Mouse (Mus musculus) kidney, embryonic 16.5 days (tissue): ENCODE results near the gene Trp53. TPM values are rescaled to one million over a fixed set of nuclear protein-coding genes. Genes with fewer than 3 reads are reported as not detected.
A peak's percentile ranks its signal among the peaks of the same experiment; 100 is the strongest.

ENCODE experiments used
- ATAC-seq: fragments of 200-750 bp; cut with Nextera tagmentation; 2 replicates; pipeline ENCODE4 v1.8.0; 2017; ENCODE audit warnings: moderate TSS enrichment; ENCODE audit not compliant: low FRiP score, low TSS enrichment
- H3K27ac ChIP-seq: fragments of 300-500 bp; sonication (generic); 2 replicates; pipeline ENCODE4 v1.5.1; 2014; ENCODE audit warnings: low read length
- H3K27me3 ChIP-seq: fragments of 300-500 bp; sonication (generic); 2 replicates; pipeline ENCODE4 v1.6.1; 2014; ENCODE audit warnings: low read length, control low read depth, mixed read lengths; ENCODE audit not compliant: insufficient read depth
- H3K36me3 ChIP-seq: fragments of 300-500 bp; sonication (generic); 2 replicates; pipeline ENCODE4 v1.6.1; 2014; ENCODE audit warnings: low read length, control low read depth, mixed read lengths; ENCODE audit not compliant: insufficient read depth
- H3K4me1 ChIP-seq: fragments of 300-500 bp; sonication (generic); 2 replicates; pipeline ENCODE4 v1.6.1; 2014; ENCODE audit warnings: low read length, control low read depth, mixed read lengths; ENCODE audit not compliant: insufficient read depth
- H3K4me2 ChIP-seq: fragments of 300-500 bp; sonication (generic); replicated peaks from 2 replicates; pipeline ENCODE4 v1.6.1; 2014; ENCODE audit warnings: low read depth, low read length
- H3K4me3 ChIP-seq: fragments of 300-500 bp; sonication (generic); 2 replicates; pipeline ENCODE4 v1.5.1; 2014; ENCODE audit warnings: mild to moderate bottlenecking, low read length
- H3K9ac ChIP-seq: fragments of 300-500 bp; sonication (generic); replicated peaks from 2 replicates; pipeline ENCODE4 v1.6.1; 2014; ENCODE audit warnings: low read length
- H3K9me3 ChIP-seq: fragments of 300-500 bp; sonication (generic); 2 replicates; pipeline ENCODE4 v1.6.1; 2016; ENCODE audit warnings: low read length, control low read depth
- WGBS: fragments of 180-500 bp; shearing (Covaris S2); extraction: QIAGEN DNeasy Blood & Tissue Kit; methylation state at CpG from one replicate; pipeline ENCODE4 v1.1.7; 2014; 5-methylcytosine and 5-hydroxymethylcytosine counted together
- polyA plus RNA-seq: library from polyadenylated mRNA; unstranded; fragments of >200 nt; fragmentation: Nextera tagmentation; extraction: Ambion mirVana; gene quantifications from 2 replicates; pipeline ENCODE4 v1.2.1, GENCODE M21; 2015

Gene Trp53
- polyA plus RNA-seq, 1 experiment from 2014 or later, result 191 TPM

DNA sequence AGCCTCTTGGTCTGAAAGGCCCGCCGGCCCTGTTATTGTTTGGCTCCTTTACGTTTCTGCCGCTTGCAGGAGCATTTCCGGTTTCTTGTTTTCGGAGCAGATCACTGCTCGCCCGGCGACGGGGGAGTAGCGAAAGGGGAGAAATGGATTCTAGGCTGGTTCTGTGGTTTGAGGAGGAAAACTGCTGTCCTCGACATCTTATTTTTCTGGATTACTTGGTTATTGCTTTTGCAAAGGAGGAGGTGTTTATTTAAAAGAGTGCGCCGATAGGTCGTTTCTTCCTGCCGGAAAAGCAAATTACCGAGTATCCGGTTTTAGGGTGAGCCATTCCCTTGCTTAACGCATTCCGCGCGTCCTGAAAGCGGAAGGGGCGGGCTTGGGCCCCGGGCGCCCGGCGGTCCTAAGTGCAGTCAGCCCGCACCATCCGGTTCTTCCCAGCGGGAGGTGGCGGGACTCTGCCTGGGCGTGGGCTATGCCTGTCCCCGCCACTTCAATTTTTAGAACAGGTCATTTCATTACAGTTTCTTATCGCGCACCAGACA, 1.1 kb downstream of the Trp53 start:
- Histone ChIP-seq H3K27ac (peak overlapping the region; percentile 99), H3K36me3 (peaks cover 10% of the 10 kb centered on the region; the same call in 1 of the 2 replicates), H3K9me3 (no peaks in the 10 kb centered on the region), H3K4me2 (peak overlapping the region; percentile 77), H3K4me3 (peak overlapping the region; percentile 94), H3K27me3 (no peaks in the 10 kb centered on the region), H3K4me1 (peaks cover 25% of the 10 kb centered on the region), H3K9ac (peak overlapping the region; percentile 79)
- 0% methylated on average over 36 of the region's 36 CpGs for WGBS
- peak; percentile 87 for ATAC-seq

DNA sequence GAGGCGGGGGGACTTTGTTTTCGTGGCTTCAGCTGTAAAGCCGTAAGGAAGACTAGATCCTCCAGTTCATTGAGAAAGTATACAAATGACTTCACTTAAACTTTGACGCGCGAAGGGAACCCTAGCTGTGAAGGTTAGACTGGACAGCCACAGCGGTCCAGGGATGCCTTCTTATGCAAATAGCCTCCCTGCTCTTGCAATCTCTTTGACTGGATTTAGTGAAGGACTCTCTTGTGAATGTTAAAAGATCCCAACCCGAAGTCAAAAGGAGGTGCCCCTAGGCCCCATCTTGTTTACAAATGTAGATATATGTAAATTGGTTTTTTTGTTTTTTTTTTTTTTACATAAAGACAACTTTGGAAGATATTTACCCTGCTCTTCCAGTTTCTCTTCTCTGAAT, 1.7 kb downstream of the Trp53 start:
- ATAC-seq, result no peak
- Histone ChIP-seq H3K27me3 (no peaks in the 10 kb centered on the region), H3K4me1 (peaks cover 25% of the 10 kb centered on the region), H3K36me3 (peaks cover 13% of the 10 kb centered on the region; the same call in 1 of the 2 replicates), H3K4me2 (peak overlapping the region; percentile 77), H3K9me3 (no peaks in the 10 kb centered on the region), H3K27ac (peak overlapping the region; percentile 99), H3K9ac (peak overlapping the region; percentile 79), H3K4me3 (peak overlapping the region; percentile 94)
- WGBS, result under 1% methylated on average over 8 of the region's 8 CpGs

DNA sequence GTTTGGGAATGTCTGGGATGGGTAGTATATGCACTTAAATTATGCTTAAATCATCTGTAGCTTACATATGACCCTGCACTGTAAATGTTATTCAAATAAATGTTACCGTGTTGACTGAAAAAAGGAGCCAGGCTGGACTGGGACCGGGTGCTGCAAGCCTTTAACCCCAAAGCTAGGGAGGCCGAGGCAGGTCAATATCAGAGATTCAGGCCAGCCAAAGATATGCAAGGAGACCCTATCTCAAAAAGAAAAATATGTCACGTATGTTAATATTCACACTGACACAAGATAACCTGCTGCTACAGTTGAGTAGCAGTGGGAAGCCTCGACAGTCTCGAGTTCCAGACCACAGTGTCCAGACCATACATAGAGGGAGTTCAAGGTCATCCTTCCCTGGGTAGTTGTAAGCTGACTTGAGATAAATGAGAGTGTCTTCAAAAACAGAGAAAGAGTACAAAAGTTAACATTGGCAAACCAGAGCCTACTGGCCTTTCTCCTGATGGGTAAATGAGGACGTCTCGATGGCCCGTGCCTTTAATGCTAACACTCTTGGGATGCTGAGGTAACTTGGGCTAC, 2.2 kb downstream of the Trp53 start:
- H3K27me3 ChIP-seq, result no peaks in the 10 kb centered on the region
- no peak for ATAC-seq
- H3K4me1 ChIP-seq, result peaks cover 25% of the 10 kb centered on the region
- peak overlapping the region; percentile 77 for H3K4me2 ChIP-seq
- H3K36me3 ChIP-seq, result peaks cover 18% of the 10 kb centered on the region
- H3K4me3 ChIP-seq, result peak overlapping the region; percentile 94; the same call in 1 of the 2 replicates
- H3K9ac ChIP-seq, result peak overlapping the region; percentile 7; the same call in 1 of the 2 replicates
- H3K27ac ChIP-seq, result no peak overlapping the region
- WGBS, result 63% methylated on average over 9 of the region's 9 CpGs
- H3K9me3 ChIP-seq, result no peaks in the 10 kb centered on the region

DNA sequence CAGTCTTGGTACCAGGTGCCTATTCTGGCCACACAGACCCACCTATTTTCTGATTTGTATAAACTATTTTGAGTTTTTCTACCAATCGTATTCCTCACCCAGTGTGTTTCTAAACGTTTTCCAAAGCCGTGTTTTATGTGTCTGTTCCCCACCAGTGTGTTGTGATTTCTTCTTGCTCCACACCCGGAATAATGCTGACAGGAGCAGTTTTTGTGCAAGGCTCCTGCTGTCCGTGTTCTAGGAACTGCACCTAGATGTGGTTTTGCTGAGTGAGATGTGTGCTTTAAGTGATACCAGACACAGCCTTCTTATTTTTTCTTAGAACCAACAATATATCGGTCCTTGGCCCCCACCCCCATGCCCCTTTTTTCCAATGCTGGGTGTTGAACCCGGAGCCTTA, 3.8 kb downstream of the Trp53 start:
- Histone ChIP-seq H3K4me1 (peaks cover 11% of the 10 kb centered on the region), H3K27ac (no peak overlapping the region), H3K27me3 (no peaks in the 10 kb centered on the region), H3K9ac (no peak overlapping the region), H3K9me3 (no peaks in the 10 kb centered on the region), H3K4me3 (no peak overlapping the region), H3K4me2 (no peak overlapping the region), H3K36me3 (peaks cover 35% of the 10 kb centered on the region)
- WGBS, result 79% methylated on average over 7 of the region's 7 CpGs
- ATAC-seq, result no peak

DNA sequence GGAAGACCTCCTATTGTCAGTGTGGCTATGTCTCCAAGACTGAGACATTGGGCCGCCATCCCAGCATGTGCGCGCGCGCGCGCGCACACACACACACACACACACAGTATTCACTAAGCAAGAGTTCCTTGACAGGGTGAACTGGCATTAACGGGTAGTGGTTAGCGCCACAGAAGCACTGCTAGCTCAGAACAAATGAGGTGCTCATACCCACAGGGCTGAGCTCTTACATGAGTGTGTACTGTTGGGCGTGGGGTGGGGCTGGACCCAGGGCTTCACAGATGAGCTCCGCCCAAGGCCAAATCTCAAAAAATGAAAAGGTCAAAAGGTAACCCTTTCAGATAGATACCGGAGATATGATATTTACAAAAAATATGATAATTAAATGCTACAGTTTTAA, 4.8 kb downstream of the Trp53 start:
- Histone ChIP-seq H3K9ac (no peak overlapping the region), H3K27me3 (no peaks in the 10 kb centered on the region), H3K4me3 (no peak overlapping the region), H3K27ac (no peak overlapping the region), H3K4me2 (no peak overlapping the region), H3K9me3 (no peaks in the 10 kb centered on the region), H3K36me3 (peaks cover 44% of the 10 kb centered on the region), H3K4me1 (peaks cover 11% of the 10 kb centered on the region)
- ATAC-seq, result no peak
- 97% methylated on average over 13 of the region's 13 CpGs for WGBS

DNA sequence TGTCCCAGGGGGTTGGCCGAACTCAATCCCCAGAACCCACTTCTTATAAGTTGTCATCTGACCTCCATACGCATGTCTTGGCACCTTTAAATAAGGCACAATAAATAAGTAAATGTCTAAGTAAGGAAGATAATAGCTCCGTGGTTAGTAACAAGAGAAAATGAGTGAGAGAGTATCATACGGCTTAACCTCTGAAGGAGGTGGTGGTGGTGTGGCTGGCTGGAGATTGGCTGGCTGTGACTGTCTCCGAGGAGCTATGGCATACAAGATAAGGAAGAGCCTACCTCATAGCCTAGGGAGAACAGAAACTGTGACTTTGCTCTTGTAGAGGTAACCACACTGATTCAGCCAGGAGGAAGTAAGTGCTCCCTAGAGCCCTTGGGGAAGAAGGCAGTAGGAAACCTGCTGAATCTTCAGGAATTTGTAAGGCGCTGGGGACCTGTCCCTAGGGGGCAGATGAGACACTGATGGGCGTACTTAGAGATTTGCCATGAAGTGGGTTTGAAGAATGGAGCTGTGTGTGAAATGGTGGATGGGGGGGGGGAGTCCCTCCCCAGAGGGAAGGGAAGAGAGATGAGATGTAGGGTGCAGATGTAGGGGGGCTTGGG, 5.7 kb downstream of the Trp53 start:
- H3K4me3 ChIP-seq, result no peak overlapping the region
- no peak overlapping the region for H3K27ac ChIP-seq
- no peaks in the 10 kb centered on the region for H3K27me3 ChIP-seq
- H3K9ac ChIP-seq, result no peak overlapping the region
- WGBS, result 81% methylated on average over 7 of the region's 7 CpGs
- H3K9me3 ChIP-seq, result no peaks in the 10 kb centered on the region
- no peak overlapping the region for H3K4me2 ChIP-seq
- peaks cover 53% of the 10 kb centered on the region for H3K36me3 ChIP-seq
- no peak for ATAC-seq
- peaks cover 11% of the 10 kb centered on the region for H3K4me1 ChIP-seq

DNA sequence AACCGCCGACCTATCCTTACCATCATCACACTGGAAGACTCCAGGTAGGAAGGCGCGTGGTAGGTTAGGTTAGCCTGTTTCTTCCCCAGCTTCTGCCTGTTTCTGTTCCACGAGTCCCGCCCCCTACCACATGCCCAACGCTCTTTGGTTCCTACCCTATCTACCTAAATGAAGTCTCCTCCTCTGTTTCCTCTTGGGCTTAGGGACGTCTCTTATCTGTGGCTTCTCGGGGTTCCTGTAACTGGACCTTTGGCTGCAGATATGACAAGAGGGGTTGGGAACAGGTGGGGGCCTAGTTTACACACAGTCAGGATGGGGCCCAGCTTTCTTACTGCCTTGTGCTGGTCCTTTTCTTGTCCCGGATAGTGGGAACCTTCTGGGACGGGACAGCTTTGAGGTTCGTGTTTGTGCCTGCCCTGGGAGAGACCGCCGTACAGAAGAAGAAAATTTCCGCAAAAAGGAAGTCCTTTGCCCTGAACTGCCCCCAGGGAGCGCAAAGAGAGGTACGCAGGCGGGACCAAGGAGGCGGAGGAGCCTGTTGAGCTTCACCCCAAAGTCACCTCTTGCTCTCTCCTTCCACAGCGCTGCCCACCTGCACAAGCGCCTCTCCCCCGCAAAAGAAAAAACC, 9.2 kb downstream of the Trp53 start:
- H3K4me1 ChIP-seq, result no peaks in the 10 kb centered on the region
- H3K4me2 ChIP-seq, result no peak overlapping the region
- H3K27me3 ChIP-seq, result no peaks in the 10 kb centered on the region
- peaks cover 71% of the 10 kb centered on the region for H3K36me3 ChIP-seq
- ATAC-seq, result no peak
- WGBS, result 88% methylated on average over 22 of the region's 22 CpGs
- no peaks in the 10 kb centered on the region for H3K9me3 ChIP-seq
- no peak overlapping the region for H3K4me3 ChIP-seq
- H3K27ac ChIP-seq, result no peak overlapping the region
- no peak overlapping the region for H3K9ac ChIP-seq

DNA sequence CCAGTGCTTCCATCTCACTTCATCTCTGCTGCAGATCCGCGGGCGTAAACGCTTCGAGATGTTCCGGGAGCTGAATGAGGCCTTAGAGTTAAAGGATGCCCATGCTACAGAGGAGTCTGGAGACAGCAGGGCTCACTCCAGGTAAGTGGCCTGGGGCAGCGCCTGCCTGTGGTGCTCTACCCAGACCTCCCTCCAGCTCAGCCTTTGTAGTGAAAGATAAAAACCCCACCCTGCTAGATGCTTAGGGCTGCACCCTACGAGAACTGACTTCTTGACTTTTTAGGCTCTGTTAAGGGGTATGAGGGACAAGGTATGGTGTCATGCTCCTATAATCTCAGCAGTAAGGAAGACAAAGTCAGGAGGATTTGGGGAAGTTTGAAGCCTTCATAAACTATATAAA, 10.5 kb downstream of the Trp53 start:
- H3K36me3 ChIP-seq, result peaks cover 68% of the 10 kb centered on the region
- WGBS, result 91% methylated on average over 8 of the region's 8 CpGs

DNA sequence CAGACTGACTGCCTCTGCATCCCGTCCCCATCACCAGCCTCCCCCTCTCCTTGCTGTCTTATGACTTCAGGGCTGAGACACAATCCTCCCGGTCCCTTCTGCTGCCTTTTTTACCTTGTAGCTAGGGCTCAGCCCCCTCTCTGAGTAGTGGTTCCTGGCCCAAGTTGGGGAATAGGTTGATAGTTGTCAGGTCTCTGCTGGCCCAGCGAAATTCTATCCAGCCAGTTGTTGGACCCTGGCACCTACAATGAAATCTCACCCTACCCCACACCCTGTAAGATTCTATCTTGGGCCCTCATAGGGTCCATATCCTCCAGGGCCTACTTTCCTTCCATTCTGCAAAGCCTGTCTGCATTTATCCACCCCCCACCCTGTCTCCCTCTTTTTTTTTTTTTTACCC, 11.3 kb downstream of the Trp53 start:
- Histone ChIP-seq H3K36me3 (peaks cover 68% of the 10 kb centered on the region), H3K27ac (no peak overlapping the region), H3K4me2 (no peak overlapping the region), H3K9ac (no peak overlapping the region), H3K27me3 (no peaks in the 10 kb centered on the region), H3K9me3 (no peaks in the 10 kb centered on the region), H3K4me3 (no peak overlapping the region), H3K4me1 (no peaks in the 10 kb centered on the region)
- 85% methylated on average over 3 of the region's 3 CpGs for WGBS
- no peak for ATAC-seq

More for the DNA sequence above, 10.5 kb downstream of the Trp53 start:
- H3K4me1 ChIP-seq, result no peaks in the 10 kb centered on the region
- H3K9ac ChIP-seq, result no peak overlapping the region
- no peaks in the 10 kb centered on the region for H3K9me3 ChIP-seq
- no peaks in the 10 kb centered on the region for H3K27me3 ChIP-seq
- H3K4me3 ChIP-seq, result no peak overlapping the region
- H3K27ac ChIP-seq, result no peak overlapping the region
- no peak overlapping the region for H3K4me2 ChIP-seq
- ATAC-seq, result no peak
